Mouse (Mus musculus): ENCODE results near the gene Zbtb6.
A peak's percentile ranks its signal among the peaks of the same experiment; 100 is the strongest.

Zbtb6 gene

DNA sequence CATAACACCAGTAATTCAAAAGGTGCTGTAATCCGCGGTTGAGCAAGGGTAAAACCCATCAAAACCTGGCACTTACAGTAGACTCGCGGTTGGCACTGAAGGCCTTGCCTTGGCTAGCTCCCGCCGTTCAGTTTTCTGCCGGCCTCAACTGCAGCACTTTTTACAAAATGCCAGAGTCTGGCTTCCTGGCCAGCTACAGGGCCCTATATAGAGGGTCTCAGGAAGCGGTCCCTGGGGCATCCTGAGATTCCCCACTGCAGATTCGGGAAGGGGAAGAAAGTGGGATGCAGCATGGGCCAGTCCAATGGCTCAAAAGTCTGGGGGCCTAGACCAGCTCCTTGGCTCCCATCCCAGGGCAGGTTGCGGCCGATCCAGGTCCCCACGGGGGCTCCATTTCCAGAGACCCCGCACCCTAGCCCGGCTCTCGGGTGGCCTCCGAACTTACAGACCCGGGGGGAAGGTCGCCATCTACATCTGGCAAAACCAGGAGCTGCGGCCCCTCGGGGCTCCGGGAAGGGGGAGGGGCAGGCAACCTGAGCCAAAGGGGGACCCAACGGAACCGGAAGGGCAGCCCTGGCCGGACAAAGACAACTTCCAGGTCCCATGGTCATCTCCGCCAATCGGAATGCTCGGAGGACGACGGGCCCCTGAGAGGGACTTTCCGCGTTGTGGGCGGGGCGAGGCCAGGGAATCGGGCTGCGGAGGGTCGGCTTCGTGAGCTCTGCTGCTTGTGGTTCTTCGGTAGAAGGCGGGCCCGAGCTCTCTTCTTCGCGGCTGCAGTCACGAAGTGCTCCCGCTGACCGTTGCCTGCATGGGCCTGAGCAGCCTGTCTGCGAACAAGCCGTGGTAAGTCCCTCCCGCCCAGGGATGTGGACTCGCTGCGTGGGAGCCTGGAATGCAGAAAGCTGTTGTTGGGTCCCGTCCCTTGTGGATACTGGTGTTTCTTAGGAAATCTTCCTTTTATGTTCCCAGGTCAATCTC lies at the start of gene Zbtb6, which contains the start of the genes Zbtb26 and Rabgap1:
TSS of gene Zbtb6 (minus strand) at position 561 of the 981 bp plus-strand sequence.
TSS of gene Zbtb26 (minus strand) at position 525 of the 981 bp plus-strand sequence.
TSS of gene Rabgap1 (plus strand) at position 669 of the 981 bp plus-strand sequence.
- DNase-seq (ENCODE audit: low spot score in 2 of 2) = peak; percentile 97 to 98

DNA sequence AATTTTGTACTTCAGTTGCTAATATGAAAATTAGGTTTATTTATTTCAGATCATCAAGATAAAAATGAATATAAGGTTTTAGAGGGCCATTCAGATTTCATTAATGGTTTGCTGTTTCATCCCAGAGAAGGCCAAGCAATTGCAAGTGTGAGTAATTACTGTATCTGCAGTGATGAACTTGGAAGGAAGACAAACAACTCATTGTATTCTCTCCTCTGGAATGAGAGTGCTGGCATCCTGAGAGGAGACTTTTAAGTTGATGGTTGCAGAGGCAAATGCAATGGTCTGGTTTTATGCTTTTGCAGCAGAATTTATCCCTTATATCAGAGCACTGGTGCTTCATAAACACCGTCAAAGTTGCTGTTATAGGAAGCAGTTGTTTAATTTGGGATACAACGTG lies 46.0 kb upstream of the Zbtb6 start:
- DNase-seq (ENCODE audit: low spot score in 2 of 2) = no peak

DNA sequence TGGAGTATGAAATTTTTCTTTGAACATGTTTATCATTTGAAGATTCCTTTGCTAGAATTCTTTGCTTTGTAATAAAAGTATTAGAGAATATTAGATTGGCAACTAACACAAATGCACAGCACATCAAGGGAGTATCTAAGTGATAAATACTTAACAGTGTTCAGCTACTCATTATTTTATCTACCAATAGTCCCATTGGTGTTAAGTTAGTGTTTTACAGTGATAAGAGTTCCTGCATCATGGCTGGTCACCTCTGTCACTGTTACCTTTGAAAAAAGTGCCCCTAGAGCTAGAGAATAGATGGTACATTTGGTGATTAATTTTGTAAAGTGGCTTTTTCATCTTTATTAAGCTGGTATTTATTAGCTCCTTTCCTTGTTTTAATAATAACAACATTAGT lies 43.4 kb upstream of the Zbtb6 start:
- DNase-seq (ENCODE audit: low spot score in 2 of 2) = no peak

DNA sequence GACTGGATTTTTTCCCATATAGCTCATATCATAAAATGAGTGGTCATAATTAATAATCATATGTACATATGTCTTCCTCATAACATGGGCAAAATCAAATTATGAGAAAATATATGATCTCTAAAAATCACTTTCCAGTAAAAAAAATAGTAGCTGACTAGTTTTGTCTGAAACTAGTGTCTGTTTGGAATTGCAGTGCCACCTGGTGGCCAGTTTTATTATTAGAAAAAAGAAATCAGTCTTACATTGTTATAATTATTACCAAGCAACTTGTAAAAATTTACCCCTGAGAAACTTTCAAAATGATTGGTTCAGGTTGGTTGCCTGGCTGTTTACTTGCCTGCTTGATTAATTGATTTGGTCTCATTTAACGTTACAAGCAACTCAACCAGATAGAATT lies 42.4 kb upstream of the Zbtb6 start:
- DNase-seq (ENCODE audit: low spot score in 2 of 2) = peak in 1 of 2 experiments; percentile 23

DNA sequence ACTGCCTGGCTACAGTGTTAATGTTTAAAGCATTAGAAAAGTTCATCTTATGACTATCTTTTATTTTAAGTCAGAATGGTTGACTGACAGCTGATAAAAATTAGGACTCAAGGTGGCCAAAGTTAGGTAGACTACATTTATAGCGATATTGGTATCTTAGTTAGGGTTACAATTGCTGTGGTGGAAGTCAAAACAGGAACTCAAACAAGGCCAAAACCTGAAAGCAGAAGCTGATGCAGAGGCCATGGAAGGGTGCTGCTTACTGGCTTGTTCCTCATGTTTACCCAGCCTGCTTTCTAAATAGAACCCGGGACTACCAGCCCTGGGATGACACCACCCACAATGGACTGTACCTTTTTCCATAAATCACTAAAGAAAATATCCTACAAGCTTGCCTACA lies 41.2 kb upstream of the Zbtb6 start:
- DNase-seq (ENCODE audit: low spot score in 2 of 2) = no peak

DNA sequence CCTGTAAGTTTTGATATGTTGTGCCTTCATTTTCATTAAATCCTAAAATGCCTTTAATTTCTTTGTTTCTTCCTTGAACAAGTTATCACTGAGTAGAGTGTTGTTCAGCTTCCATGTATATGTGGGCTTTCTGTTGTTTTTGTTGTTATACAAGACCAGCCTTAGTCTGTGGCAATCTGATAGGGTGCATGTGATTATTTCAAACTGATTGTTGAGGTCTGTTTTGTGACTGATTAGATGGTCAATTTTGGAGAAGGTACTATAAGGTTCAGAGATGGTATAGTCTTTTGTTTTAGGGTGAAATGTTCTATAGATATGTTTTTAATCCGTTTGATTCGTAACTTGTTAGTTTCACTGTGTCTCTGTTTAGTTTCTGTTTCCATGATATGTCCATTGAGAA lies 37.1 kb upstream of the Zbtb6 start:
- no peak for DNase-seq (ENCODE audit: low spot score in 2 of 2)

DNA sequence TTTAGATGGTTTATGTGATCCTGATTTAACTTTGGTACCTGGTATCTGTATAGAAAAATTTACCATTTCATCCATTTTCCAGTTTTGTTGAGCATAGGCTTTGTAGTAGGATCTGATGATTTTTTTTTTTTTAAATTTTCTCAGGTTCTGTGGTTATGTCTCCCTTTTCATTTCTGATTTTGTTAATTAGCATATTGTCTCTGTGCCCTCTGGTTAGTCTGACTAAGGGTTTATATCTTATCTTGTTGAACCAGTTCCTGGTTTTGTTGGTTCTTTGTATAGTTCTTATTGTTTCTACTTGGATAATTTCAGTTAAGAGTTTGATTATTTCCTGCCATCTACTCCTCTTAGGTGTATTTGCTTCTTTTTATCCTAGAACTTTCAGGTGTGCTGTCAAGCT lies 36.6 kb upstream of the Zbtb6 start:
- DNase-seq (ENCODE audit: low spot score in 2 of 2) = no peak

DNA sequence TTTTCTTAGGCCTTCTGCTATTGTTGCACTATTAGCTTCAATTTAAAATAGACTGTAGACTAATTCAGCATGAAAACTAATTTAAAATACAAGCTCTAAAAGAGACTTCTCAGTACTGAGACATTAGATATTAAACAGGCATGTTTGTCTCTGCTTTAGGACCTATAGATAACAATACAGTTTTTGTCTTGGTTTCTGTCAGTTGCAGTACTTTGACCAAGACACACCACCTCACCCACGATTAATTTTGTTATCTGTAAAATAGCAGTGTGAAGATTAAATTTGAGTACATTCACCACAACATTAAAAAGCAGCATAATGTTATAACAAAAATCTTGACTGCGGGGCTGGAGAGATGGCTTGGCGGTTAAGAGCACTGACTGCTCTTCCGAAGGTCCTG lies 23.3 kb upstream of the Zbtb6 start:
- DNase-seq (ENCODE audit: low spot score in 2 of 2) = no peak

DNA sequence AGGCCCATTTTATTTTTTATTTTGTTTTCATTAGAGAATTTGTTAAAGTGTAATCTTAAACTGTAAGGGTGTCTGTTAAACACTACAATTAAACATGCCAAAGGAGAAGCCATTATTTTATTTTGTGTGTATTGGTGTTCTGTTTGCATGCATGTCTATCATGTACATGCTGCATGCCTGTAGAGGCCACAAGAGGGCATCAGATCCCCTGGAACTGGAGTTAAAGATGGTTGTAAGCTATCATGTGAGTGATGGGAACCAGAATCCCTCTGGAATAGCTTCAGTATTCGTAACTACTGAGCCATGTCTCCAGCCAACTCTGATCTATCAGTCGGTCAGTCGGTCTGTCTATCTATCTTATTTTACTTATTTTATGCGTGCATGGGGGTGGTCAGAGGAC lies 17.7 kb upstream of the Zbtb6 start:
- DNase-seq (ENCODE audit: low spot score in 2 of 2) = no peak

DNA sequence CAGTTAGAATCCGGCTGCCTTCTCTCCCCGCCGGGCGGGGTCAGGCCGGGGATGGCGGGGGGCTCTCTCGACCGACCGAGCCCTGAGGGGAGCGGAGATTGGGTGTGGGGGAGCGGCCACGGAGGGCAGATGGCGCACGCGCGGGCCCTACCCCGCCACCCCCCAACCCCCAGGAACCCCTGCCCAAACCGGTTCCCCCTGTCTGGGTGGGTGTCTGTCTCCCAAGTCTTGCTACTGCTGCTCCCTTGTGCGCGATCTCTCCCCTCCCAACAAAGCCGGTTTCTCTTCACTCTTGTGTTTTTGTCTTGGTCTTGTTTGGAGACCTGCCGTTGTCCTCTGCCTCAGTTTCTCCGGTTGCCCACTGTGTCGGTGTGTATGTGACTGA lies 9.4 kb upstream of the Zbtb6 start:
- DNase-seq (ENCODE audit: low spot score in 2 of 2) = peak in 1 of 2 experiments; percentile 28

DNA sequence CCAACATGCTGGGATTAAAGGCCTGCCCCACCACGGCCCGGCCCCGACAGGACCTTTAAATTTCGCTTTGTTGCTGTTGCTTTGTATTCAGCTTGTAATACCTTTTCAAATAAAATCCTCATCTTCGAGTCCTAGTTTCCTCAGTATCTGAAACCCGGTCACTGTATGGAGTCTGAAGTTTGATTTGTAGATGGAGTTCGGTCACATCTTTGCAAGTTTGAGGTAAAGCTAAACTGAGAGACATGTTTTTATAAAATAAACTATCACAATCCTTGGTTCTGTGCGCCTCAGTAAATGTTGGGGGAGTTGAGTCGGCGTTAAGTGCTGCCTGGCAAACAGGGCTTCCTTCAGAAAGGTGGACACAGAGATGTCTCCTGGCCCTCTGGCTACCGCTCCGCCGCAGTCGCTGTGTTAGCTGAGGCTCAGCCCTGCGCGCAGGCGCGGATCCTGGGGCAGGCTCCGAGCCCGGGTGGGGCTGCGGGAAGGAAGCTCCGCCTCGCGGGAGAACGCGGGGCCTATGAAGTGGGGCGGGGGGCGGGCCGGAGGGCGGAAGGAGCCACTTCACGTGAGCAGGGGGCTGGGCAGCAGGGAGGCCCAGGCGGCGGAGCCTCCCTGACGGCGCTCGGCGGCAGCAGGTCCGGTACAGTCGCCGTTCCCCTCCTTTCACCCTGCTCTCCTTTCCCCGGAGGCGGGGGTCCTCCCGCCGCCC lies 8.8 kb upstream of the Zbtb6 start:
- peak; percentile 90 to 91 for DNase-seq (ENCODE audit: low spot score in 2 of 2)

DNA sequence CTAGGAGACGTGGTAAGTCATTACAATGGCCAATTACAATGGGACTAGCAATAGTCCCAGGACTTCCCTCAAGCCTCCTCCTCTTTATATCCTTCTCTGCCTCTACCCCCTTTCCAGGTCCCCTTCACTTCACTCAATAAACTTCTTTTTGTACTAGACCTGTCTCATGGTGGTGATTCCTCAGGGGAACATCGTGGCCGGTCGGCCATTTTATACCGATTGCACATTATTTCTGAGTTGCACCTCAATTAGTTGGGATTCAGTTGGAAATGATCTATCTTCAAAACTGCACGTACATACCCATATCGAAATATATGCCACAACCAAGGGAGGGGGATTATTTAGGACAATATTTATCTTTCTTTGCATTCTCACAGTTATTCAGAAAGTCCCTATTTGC lies 11.4 kb downstream of the Zbtb6 start:
- no peak for DNase-seq (ENCODE audit: low spot score in 2 of 2)

DNA sequence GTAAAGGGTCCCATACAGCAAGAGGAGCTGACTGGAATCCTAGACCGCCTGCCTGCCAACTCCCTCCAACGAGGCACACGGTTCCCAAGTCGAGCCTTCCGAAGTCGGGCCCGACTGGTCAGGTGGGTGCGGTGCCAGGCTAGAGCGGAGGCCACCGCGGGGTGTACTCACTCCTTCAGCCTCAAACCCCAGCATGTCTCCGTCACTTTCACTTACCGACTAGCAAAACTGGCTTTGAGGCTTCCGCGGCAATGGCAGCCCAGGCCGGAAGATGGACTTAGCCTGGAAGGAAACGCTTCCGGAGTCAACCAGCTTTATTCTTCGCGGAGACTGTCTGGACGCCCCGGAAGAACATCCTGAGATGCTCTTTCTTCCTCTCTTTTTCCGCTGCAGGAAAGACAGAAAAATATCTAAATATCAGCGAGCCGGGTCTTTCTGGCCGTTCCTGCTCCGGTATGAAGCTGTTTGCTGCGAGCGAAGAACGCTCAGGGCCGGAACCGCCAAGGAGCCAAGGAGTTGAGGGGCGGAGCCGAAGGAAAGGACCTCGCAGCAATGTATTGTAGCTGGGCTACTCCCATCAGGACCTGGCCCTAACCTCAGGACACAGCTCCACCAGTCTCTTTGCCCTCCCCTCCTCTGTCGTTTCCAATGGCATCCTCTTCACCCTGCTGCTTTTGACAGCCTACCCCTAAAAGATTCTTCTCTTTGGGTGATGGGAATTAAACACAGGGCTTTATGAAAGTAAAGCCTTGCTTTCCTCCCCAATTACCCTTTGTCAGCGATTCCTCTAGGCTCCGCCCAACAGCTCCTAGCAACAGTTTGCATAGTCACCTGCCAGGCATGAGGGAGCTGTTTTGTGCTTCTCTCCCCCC lies 12.1 kb downstream of the Zbtb6 start:
- peak; percentile 77 to 90 for DNase-seq (ENCODE audit: low spot score in 2 of 2)

DNA sequence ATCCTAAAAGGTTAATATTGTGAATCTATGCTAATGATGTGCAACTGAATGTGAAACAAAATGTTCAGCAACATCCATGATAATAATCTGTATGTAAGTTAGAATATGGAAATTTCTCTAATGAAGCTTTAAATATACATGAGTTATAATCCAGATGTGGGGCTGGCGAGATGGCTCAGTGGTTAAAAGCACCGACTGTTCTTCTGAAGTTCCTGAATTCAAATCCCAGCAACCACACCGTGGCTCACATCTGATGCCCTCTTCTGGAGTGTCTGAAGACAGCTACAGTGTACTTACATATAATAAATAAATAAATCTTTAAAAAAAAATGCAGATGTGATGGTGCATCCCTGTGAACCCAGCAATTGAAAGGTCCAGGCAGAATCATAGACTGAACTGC lies 19.3 kb downstream of the Zbtb6 start:
- DNase-seq (ENCODE audit: low spot score in 2 of 2) = no peak

DNA sequence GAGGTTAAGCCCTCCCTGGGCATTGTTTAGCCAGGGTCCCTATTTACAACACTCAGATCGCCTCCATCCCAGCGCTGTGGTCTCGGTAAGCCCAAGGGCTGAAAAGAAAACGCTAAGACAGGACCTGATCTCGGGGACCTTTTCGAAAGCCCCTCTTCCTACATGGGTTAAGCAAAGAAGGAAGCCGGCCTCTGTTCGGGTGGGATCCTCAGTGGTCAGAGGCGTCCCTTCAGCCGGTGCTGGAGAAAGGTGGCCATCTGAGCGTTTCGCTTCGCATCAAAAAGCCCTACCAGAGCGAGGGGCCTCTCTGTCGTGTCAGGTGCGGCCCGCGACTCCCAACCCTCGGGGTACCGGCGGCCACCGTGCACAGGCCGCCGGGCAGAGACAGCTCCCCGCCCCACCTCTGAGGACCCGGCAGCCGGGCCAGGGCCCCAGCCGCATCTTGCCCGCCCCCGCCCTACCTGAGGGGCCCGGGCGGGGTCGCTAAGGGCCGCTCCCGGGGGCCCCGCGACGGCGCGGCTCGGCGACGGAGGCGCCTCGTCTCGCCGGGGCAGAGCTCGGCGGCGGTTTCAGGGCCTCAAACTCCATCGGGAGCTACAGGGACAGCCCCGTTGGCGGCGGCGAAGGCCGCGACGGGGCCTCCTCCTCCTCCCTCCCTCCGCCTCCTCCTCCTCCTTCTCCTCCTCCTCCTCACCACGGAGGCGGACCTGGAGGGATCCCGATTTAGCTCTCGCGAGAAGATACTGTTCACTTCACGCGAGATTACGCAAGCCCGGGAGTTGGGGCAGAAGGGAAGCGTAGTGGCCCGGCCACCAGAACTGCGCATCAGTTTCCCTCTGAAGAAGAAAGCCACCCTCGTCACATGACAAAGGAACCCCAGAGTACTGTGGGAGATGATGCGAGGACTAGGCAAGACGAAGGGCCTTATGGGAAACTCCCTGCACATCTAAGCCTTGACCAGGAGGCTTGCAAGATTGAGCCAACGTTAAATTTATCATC lies 20.4 kb downstream of the Zbtb6 start, which contains the start of gene Rc3h2:
TSS of gene Rc3h2 (minus strand) at position 598 of the 999 bp plus-strand sequence.
- peak; percentile 93 to 96 for DNase-seq (ENCODE audit: low spot score in 2 of 2)

DNA sequence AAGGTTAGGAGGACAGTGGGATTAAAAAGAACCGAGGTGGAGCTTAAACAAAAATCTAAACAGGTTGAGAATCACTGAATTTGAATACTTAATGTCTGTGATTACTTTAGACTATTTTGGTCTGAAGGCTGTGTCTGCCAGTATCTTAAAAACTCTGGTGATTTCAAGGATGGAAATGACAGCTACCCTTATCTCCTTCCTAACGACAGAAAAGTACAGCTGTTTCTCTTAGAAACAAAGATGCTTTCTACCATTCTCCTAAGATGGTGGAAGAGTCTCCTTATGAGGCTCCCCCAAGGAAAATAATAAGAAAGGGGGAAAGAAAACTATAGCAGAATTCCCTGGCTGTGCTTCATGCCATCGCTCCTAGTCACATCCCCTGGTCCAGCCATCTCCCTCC lies 21.1 kb downstream of the Zbtb6 start:
- no peak for DNase-seq (ENCODE audit: low spot score in 2 of 2)

DNA sequence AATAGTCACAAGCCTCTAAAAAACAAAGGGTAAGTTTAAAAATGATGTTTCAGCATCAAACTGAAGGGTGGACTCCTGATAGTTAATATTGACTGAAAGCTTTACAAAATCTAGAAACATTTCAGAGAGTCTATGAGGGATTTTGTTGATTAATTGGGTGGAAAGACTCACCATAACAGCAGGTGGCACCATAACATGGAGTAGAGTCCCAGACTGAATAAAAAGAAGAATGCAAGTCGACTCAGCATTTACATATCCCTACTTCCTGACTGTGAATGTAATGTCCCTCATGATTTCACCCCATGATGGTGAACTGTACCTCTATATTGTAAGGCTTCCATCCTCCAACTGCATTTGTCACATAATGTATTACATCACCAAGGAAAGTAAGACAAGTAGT lies 47.4 kb downstream of the Zbtb6 start:
- no peak for DNase-seq (ENCODE audit: low spot score in 2 of 2)

DNA sequence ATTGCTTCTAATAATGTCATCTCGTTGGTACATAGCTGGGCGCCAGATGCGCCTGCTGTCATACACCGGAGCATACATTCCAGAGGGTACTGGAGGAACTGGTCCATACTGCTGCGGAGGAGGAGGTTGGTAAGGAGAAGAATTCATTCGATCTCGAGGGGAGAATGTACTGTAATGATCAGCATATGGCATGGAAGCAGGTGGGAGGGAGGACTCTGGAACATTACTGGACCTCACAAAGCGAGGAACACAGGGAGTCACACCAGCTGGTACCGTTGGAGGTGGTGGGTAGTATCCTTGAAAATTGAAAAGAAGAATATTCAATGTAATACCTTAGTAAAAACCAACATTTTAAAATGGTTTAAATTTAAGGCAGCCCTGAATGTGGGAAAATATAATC lies 60.0 kb downstream of the Zbtb6 start:
- DNase-seq (ENCODE audit: low spot score in 2 of 2) = peak in 1 of 2 experiments; percentile 26

DNA sequence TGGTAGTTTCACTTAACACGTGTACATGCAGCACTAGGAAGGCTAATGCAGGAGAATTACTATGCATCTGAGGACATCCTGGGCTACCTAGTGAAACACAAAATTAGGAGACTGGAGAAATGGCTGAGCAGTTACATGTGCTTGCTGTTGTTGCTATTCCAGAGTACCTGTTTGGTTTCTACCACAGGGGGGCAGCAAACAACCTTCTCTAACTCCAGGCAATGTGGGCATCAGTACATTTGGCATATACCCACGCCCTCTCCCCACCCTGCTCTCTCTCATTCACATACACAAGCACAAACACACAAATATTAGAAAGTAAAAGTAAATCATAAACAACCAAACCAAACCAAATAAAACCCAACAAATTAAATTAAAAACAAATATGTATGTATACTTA lies 62.8 kb downstream of the Zbtb6 start:
- DNase-seq (ENCODE audit: low spot score in 2 of 2) = peak; percentile 45 to 68

DNA sequence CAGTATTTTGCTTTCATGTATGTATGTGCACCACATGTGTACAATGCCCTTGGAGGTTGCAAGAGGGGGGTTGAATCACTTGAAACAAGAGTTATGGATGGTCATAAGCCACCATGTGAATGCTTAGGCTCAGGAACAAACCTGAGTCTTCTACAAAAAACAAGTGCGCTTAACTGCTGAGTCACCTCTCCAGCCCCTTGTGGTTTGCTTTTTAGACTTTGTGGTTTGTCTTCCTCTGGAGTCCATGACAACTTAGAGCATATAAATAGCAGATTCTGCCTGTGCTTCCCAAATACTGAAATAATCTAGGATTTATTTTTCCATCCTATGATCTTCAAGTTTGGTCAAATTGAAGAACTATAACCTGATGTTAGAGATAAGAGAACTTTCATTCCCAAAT lies 67.0 kb downstream of the Zbtb6 start:
- DNase-seq (ENCODE audit: low spot score in 2 of 2) = no peak

All from frontal cortex, postnatal 36 days (tissue).